Mouse (Mus musculus): Measurements from ENCODE around the gene Prr19.

GRCm38 (mm10) chr7:25268588-25268987 lies 32.6 kb upstream of the Prr19 start:
- TF ChIP-seq CTCF (IDR thresholded peaks at IDR 0.05; ENCODE audit: low read depth) (no peak), EP300 (IDR thresholded peaks at IDR 0.05; ENCODE audit: low read depth) (no peak)

All from liver, postnatal 0 days (tissue).